Comparison of ENCODE assay signal across 12 mouse cellular contexts in genomic region chr6:139586892-139587291, GRCm38 (mm10). TPM values are rescaled to one million over a fixed set of nuclear protein-coding genes. Genes with fewer than 3 reads are reported as not detected.
DNase-seq lines count a peak whose midpoint lies in the region; ATAC-seq and TF ChIP-seq lines count a peak whose summit lies in the region.
"Had no signal": no experiment of that assay in that cellular context is flagged by ENCODE, and none has a peak within 500 bp of the region (broad histone marks: within the 10 kb centered on the region; RNA-seq: fewer than 3 reads in every experiment).

Gene Pik3c2g (plus strand): TSS chr6:139587221.

- ATAC-seq in heart, embryonic 16.5 days (replicated peaks; ENCODE audit: extremely low read depth, insufficient read depth, low FRiP score) = no peak
- ATAC-seq in kidney, embryonic 15.5 days (replicated peaks; ENCODE audit: low FRiP score) = no peak; the same call in 1 of the 2 replicates
- peak; percentile 48; the same call in 1 of the 2 replicates for ATAC-seq in liver, embryonic 14.5 days (ENCODE audit: insufficient read depth)
- ATAC-seq in stomach, embryonic 16.5 days (ENCODE audit: insufficient read depth, low FRiP score) = peak; percentile 86
- no peak for ATAC-seq in hindbrain, embryonic 13.5 days (ENCODE audit: low FRiP score)

- H3K27ac ChIP-seq in heart, embryonic 16.5 days (ENCODE audit: low read length) = no peak within 1 kb of the TSS
- no peak within 1 kb of the TSS for H3K27ac ChIP-seq in kidney, embryonic 15.5 days
- H3K27ac ChIP-seq in liver, embryonic 14.5 days = no peak within 1 kb of the TSS
- peak within 1 kb of the TSS; percentile 23 for H3K27ac ChIP-seq in stomach, embryonic 16.5 days (ENCODE audit: low read length)
- H3K27ac ChIP-seq in hindbrain, embryonic 13.5 days = no peak within 1 kb of the TSS
- H3K27ac ChIP-seq: left cerebral cortex, adult 2 months; neural tube, embryonic 12.5 days had no signal

- no peaks in the 10 kb centered on the region for H3K9me3 ChIP-seq in heart, embryonic 16.5 days (replicated peaks; ENCODE audit: control insufficient read depth, low read length)
- H3K9me3 ChIP-seq in kidney, embryonic 15.5 days (replicated peaks) = no peaks in the 10 kb centered on the region
- H3K9me3 ChIP-seq in liver, embryonic 14.5 days (ENCODE audit: control insufficient read depth, low read length) = no peaks in the 10 kb centered on the region
- H3K9me3 ChIP-seq in stomach, embryonic 16.5 days (replicated peaks; ENCODE audit: control insufficient read depth, low read length) = no peaks in the 10 kb centered on the region
- no peaks in the 10 kb centered on the region for H3K9me3 ChIP-seq in hindbrain, embryonic 13.5 days
- H3K9me3 ChIP-seq: neural tube, embryonic 12.5 days had no signal

- no peak for DNase-seq in heart, postnatal 14 days
- peak in 1 of 3 experiments; percentile 15 for DNase-seq in liver, embryonic 14.5 days (ENCODE audit: low read depth in 3 of 3, low spot score in 3 of 3)
- DNase-seq in cerebellum, adult 11 months = no peak
- DNase-seq: right cerebral cortex, adult 18-20 months had no signal

- no peak for TF ChIP-seq CTCF in liver, embryonic 14.5 days (IDR thresholded peaks at IDR 0.05; ENCODE audit: low read depth)

- WGBS in heart, embryonic 16.5 days = 9% methylated on average over 15 of the region's 15 CpGs
- 32% methylated on average over 15 of the region's 15 CpGs for WGBS in kidney, embryonic 15.5 days
- WGBS in liver, embryonic 14.5 days (ENCODE audit: insufficient replicate concordance) = 26% methylated on average over 15 of the region's 15 CpGs
- WGBS in stomach, embryonic 16.5 days = 24% methylated on average over 15 of the region's 15 CpGs
- WGBS in hindbrain, embryonic 13.5 days = 73% methylated on average over 15 of the region's 15 CpGs

- no peak for TF ChIP-seq EP300 in liver, embryonic 14.5 days (IDR thresholded peaks at IDR 0.05; ENCODE audit: low read depth)

- no peaks in the 10 kb centered on the region for H3K4me1 ChIP-seq in heart, embryonic 16.5 days (ENCODE audit: control insufficient read depth, insufficient read depth, low read length)
- peaks cover 13% of the 10 kb centered on the region for H3K4me1 ChIP-seq in kidney, embryonic 15.5 days
- peaks cover 0 to 2% of the 10 kb centered on the region in 2 experiments; a peak in 2 of 4 replicates for H3K4me1 ChIP-seq in liver, embryonic 14.5 days (replicated peaks; ENCODE audit: control insufficient read depth in 2 of 2, insufficient read depth in 2 of 2, low read length in 1 of 2)
- H3K4me1 ChIP-seq in stomach, embryonic 16.5 days (ENCODE audit: control insufficient read depth, insufficient read depth, low read length) = 0 out of 2 replicates have a peak, but pooled peaks cover 5% of the 10 kb centered on the region
- no peaks in the 10 kb centered on the region for H3K4me1 ChIP-seq in hindbrain, embryonic 13.5 days (replicated peaks)
- H3K4me1 ChIP-seq: neural tube, embryonic 12.5 days had no signal

- H3K36me3 ChIP-seq in heart, embryonic 16.5 days (ENCODE audit: control insufficient read depth, insufficient read depth) = no peaks in the 10 kb centered on the region
- no peaks in the 10 kb centered on the region for H3K36me3 ChIP-seq in kidney, embryonic 15.5 days
- H3K36me3 ChIP-seq in liver, embryonic 14.5 days (replicated peaks; ENCODE audit: control insufficient read depth, insufficient read depth, low read depth) = no peaks in the 10 kb centered on the region
- H3K36me3 ChIP-seq in stomach, embryonic 16.5 days (ENCODE audit: control insufficient read depth, insufficient read depth, low read length) = no peaks in the 10 kb centered on the region
- H3K36me3 ChIP-seq in hindbrain, embryonic 13.5 days = no peaks in the 10 kb centered on the region
- H3K36me3 ChIP-seq: neural tube, embryonic 12.5 days had no signal

- intact Hi-C loops in heart, postnatal 14 days (cut with DNase I) = loop anchor here (5.0 kb wide), 1 partner anchor 855 kb away; no protein-coding TSS in a partner anchor

- H3K27me3 ChIP-seq in heart, embryonic 16.5 days (ENCODE audit: control insufficient read depth, insufficient read depth, low read length) = no peaks in the 10 kb centered on the region
- peaks cover 4% of the 10 kb centered on the region for H3K27me3 ChIP-seq in kidney, embryonic 15.5 days
- H3K27me3 ChIP-seq in liver, embryonic 14.5 days (ENCODE audit: control insufficient read depth, insufficient read depth, low read length) = no peaks in the 10 kb centered on the region
- no peaks in the 10 kb centered on the region for H3K27me3 ChIP-seq in stomach, embryonic 16.5 days (ENCODE audit: control insufficient read depth, insufficient read depth, low read length)
- H3K27me3 ChIP-seq in hindbrain, embryonic 13.5 days = no peaks in the 10 kb centered on the region; the same call in 1 of the 2 replicates
- H3K27me3 ChIP-seq: CH12.LX; neural tube, embryonic 12.5 days had no signal

- H3K4me3 ChIP-seq in heart, embryonic 16.5 days (ENCODE audit: low read length) = peak within 1 kb of the TSS; percentile 39
- H3K4me3 ChIP-seq in kidney, embryonic 15.5 days (replicated peaks) = peak within 1 kb of the TSS; percentile 17
- H3K4me3 ChIP-seq in liver, embryonic 14.5 days (ENCODE audit: insufficient read depth in 1 of 2, low read depth in 2 of 2, low read length in 2 of 2) = peak within 1 kb of the TSS; percentile 18 to 27; a peak in 3 of 4 replicates
- H3K4me3 ChIP-seq in stomach, embryonic 16.5 days (replicated peaks; ENCODE audit: low read length) = peak within 1 kb of the TSS; percentile 27
- no peak within 1 kb of the TSS for H3K4me3 ChIP-seq in hindbrain, embryonic 13.5 days
- H3K4me3 ChIP-seq: left cerebral cortex, adult 2 months; neural tube, embryonic 12.5 days had no signal

- H3K9ac ChIP-seq in heart, embryonic 16.5 days (ENCODE audit: low read length) = no peak within 1 kb of the TSS
- H3K9ac ChIP-seq in kidney, embryonic 15.5 days = no peak within 1 kb of the TSS
- H3K9ac ChIP-seq in liver, embryonic 14.5 days (replicated peaks) = no peak within 1 kb of the TSS
- peak within 1 kb of the TSS; percentile 35 for H3K9ac ChIP-seq in stomach, embryonic 16.5 days (ENCODE audit: low read length)
- no peak within 1 kb of the TSS for H3K9ac ChIP-seq in hindbrain, embryonic 13.5 days
- H3K9ac ChIP-seq: neural tube, embryonic 12.5 days had no signal

- peak within 1 kb of the TSS; percentile 59 for H3K4me2 ChIP-seq in heart, embryonic 16.5 days (ENCODE audit: low read depth, low read length)
- peak within 1 kb of the TSS; percentile 40 for H3K4me2 ChIP-seq in kidney, embryonic 15.5 days
- peak within 1 kb of the TSS; percentile 31 for H3K4me2 ChIP-seq in liver, embryonic 14.5 days (ENCODE audit: low read depth)
- peak within 1 kb of the TSS; percentile 46 for H3K4me2 ChIP-seq in stomach, embryonic 16.5 days (ENCODE audit: low read depth, low read length)
- H3K4me2 ChIP-seq in hindbrain, embryonic 13.5 days = no peak within 1 kb of the TSS
- H3K4me2 ChIP-seq: neural tube, embryonic 12.5 days had no signal

RNA-seq across cellular contexts. Expression of gene Pik3c2g, which starts in this region (rescaled TPM):
- 0.36 TPM in 1 of 2 replicates, not detected in the other for polyA plus RNA-seq in heart, embryonic 16.5 days (2015; fragmentation: Nextera tagmentation; extraction: Ambion mirVana)
- total RNA-seq in heart, postnatal 14 days (2021) = under 1 TPM in 1 of 2 experiments, not detected in 1; 0.07 TPM
- 0.16 and 0.22 TPM in 2 replicates for polyA plus RNA-seq in kidney, embryonic 15.5 days (2015; fragmentation: Nextera tagmentation; extraction: Ambion mirVana)
- 0.92 and 1.2 TPM in 2 replicates for polyA plus RNA-seq in liver, embryonic 14.5 days (2012; rRNA removed)
- 1.3 TPM in 2 replicates for polyA plus RNA-seq in liver, embryonic 14.5 days (2014; fragmentation: Nextera tagmentation; extraction: Ambion mirVana)
- polyA plus RNA-seq in stomach, embryonic 16.5 days (2015; fragmentation: Nextera tagmentation; extraction: Ambion mirVana) = 4.5 and 5.5 TPM in 2 replicates
- polyA plus RNA-seq in hindbrain, embryonic 13.5 days (2015; fragmentation: Nextera tagmentation; extraction: Ambion mirVana) = 0.21 and 0.38 TPM in 2 replicates
- total RNA-seq: CH12.LX; common myeloid progenitor, adult 5-6 weeks had no signal

Comparison
In these comparisons a context has a peak if more than half of its experiments do, and no peak if none do; other contexts are left out.
1. ATAC-seq: peak in liver, embryonic 14.5 days (single experiment) and stomach, embryonic 16.5 days (single experiment); none in heart, embryonic 16.5 days (single experiment), kidney, embryonic 15.5 days (single experiment) and hindbrain, embryonic 13.5 days (single experiment).